Mouse (Mus musculus): ENCODE data around the gene Zbtb4. TPM values are rescaled to one million over a fixed set of nuclear protein-coding genes. Genes with fewer than 3 reads are reported as not detected.

The Zbtb4 gene
- total and polyA plus RNA-seq, 2 experiments from 2014 or later = 2.9 to 21.2 TPM

- H3K4me3 ChIP-seq (ENCODE audit: low read depth, low read length) = peak within 1 kb of the TSS; percentile 61
- H3K9me3 ChIP-seq (replicated peaks; ENCODE audit: control insufficient read depth, low read length) = no peaks in the 10 kb centered on the region
- peaks cover 28% of the 10 kb centered on the region for H3K4me1 ChIP-seq (ENCODE audit: control insufficient read depth, insufficient read depth)
- H3K27me3 ChIP-seq (ENCODE audit: control insufficient read depth, insufficient read depth, low read length) = no peaks in the 10 kb centered on the region
- 0% methylated on average over 36 of the region's 36 CpGs for WGBS
- peak within 1 kb of the TSS; percentile 78 for H3K4me2 ChIP-seq (ENCODE audit: low read depth, low read length)
- no peaks in the 10 kb centered on the region for H3K36me3 ChIP-seq (replicated peaks; ENCODE audit: control insufficient read depth, insufficient read depth, low read length)
- ATAC-seq (ENCODE audit: insufficient read depth, low read depth) = peak; percentile 94
- DNase-seq (ENCODE audit: low spot score) = peak; percentile 96
- peak within 1 kb of the TSS; percentile 98 for H3K27ac ChIP-seq (ENCODE audit: low read depth)
- TF ChIP-seq EP300 (IDR thresholded peaks at IDR 0.05; ENCODE audit: low read depth) = no peak; the same call in 1 of the 2 replicates
- no peak for TF ChIP-seq CTCF (IDR thresholded peaks at IDR 0.05; ENCODE audit: low read depth)
- H3K9ac ChIP-seq (replicated peaks; ENCODE audit: low read depth, low read length) = peak within 1 kb of the TSS; percentile 74
These were observed 7.2 kb upstream of the Zbtb4 start, which contains the start of gene Polr2a for GRCm38 (mm10) chr11:69758478-69758970. TSS of gene Polr2a (minus strand) at chr11:69758637.

DNA sequence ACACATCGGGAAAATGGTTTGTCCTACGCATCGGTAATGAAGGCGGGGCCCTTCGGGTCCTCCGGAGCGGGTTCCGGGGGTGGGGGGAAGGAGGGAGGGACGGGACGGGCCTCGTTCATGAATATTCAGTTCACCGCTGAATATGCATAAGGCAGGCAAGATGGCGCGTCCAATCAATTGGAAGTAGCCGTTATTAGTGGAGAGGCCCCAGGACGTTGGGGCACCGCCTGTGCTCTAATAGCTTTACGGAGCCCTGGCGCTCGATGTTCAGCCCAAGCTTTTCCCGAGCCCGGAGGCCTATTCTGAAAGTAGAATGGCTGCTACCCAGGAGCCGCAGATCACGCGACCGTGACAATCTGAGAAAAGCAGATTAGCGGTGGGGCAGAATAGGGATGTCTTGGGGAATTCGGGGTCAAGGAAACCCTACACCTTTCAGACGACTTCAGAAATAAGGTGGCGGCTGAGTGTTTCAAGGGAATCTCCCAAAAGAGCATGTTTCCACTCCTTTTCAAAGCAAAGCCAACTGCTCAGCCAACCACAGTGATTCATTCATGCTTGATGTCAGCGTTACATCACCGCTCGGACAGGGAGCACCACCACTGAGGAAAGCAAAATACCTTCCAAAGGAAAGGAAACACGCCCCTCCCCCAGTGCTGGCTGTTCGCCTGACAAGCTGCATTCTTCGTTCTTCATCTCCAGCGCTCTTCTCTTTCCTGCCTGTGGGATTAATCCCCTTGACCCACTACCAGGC, 6.6 kb upstream of the Zbtb4 start:
- Histone ChIP-seq H3K4me1 (ENCODE audit: control insufficient read depth, insufficient read depth) (peaks cover 28% of the 10 kb centered on the region), H3K4me3 (ENCODE audit: low read depth, low read length) (peak overlapping the region; percentile 61), H3K27ac (ENCODE audit: low read depth) (peak overlapping the region; percentile 98), H3K4me2 (ENCODE audit: low read depth, low read length) (peak overlapping the region; percentile 78), H3K36me3 (replicated peaks; ENCODE audit: control insufficient read depth, insufficient read depth, low read length) (no peaks in the 10 kb centered on the region), H3K9ac (replicated peaks; ENCODE audit: low read depth, low read length) (peak overlapping the region; percentile 74), H3K9me3 (replicated peaks; ENCODE audit: control insufficient read depth, low read length) (no peaks in the 10 kb centered on the region), H3K27me3 (ENCODE audit: control insufficient read depth, insufficient read depth, low read length) (no peaks in the 10 kb centered on the region)
- WGBS = under 1% methylated on average over 37 of the region's 37 CpGs
- peak; percentile 94 for DNase-seq (ENCODE audit: low spot score)
- TF ChIP-seq CTCF (IDR thresholded peaks at IDR 0.05; ENCODE audit: low read depth) = no peak
- TF ChIP-seq EP300 (IDR thresholded peaks at IDR 0.05; ENCODE audit: low read depth) = no peak; the same call in 1 of the 2 replicates
- peak; percentile 82 for ATAC-seq (ENCODE audit: insufficient read depth, low read depth)

GRCm38 (mm10) chr11:69760160-69760900, 5.4 kb upstream of the Zbtb4 start:
- H3K4me3 ChIP-seq (ENCODE audit: low read depth, low read length) = no peak overlapping the region
- ATAC-seq (ENCODE audit: insufficient read depth, low read depth) (no peak), DNase-seq (ENCODE audit: low spot score) (no peak)
- H3K27me3 ChIP-seq (ENCODE audit: control insufficient read depth, insufficient read depth, low read length) = no peaks in the 10 kb centered on the region
- H3K4me1 ChIP-seq (ENCODE audit: control insufficient read depth, insufficient read depth) = peaks cover 28% of the 10 kb centered on the region
- H3K9ac ChIP-seq (replicated peaks; ENCODE audit: low read depth, low read length) = 0 out of 2 replicates have a peak overlapping the region, but pooled peaks have one; percentile 74
- H3K4me2 ChIP-seq (ENCODE audit: low read depth, low read length) = no peak overlapping the region
- TF ChIP-seq EP300 (IDR thresholded peaks at IDR 0.05; ENCODE audit: low read depth) (no peak), CTCF (IDR thresholded peaks at IDR 0.05; ENCODE audit: low read depth) (no peak)
- peak overlapping the region; percentile 98 for H3K27ac ChIP-seq (ENCODE audit: low read depth)
- WGBS = 83% methylated on average over 14 of the region's 14 CpGs
- no peaks in the 10 kb centered on the region for H3K36me3 ChIP-seq (replicated peaks; ENCODE audit: control insufficient read depth, insufficient read depth, low read length)
- H3K9me3 ChIP-seq (replicated peaks; ENCODE audit: control insufficient read depth, low read length) = no peaks in the 10 kb centered on the region

DNA sequence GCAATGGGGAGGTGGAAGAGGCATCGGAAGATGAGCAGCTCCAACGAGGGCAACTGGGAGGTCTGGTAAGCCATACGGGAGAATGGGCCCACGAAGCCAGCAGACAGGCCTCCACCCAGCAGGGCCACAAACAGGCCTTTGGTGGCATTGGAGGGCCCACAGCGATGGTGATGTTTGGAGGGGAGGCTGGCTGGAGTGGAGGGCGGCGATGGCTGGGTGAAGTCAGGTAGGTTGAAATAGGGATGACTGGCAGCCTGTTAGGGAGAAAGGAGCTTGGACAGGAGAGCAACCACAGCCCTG, 4.9 kb upstream of the Zbtb4 start:
- H3K9me3 ChIP-seq (replicated peaks; ENCODE audit: control insufficient read depth, low read length) = no peaks in the 10 kb centered on the region
- WGBS = 90% methylated on average over 7 of the region's 7 CpGs
- no peak for DNase-seq (ENCODE audit: low spot score)
- no peak overlapping the region for H3K4me3 ChIP-seq (ENCODE audit: low read depth, low read length)
- no peaks in the 10 kb centered on the region for H3K36me3 ChIP-seq (replicated peaks; ENCODE audit: control insufficient read depth, insufficient read depth, low read length)
- no peaks in the 10 kb centered on the region for H3K27me3 ChIP-seq (ENCODE audit: control insufficient read depth, insufficient read depth, low read length)
- H3K27ac ChIP-seq (ENCODE audit: low read depth) = no peak overlapping the region
- no peak for ATAC-seq (ENCODE audit: insufficient read depth, low read depth)
- TF ChIP-seq CTCF (IDR thresholded peaks at IDR 0.05; ENCODE audit: low read depth) (no peak), EP300 (IDR thresholded peaks at IDR 0.05; ENCODE audit: low read depth) (no peak)
- H3K4me2 ChIP-seq (ENCODE audit: low read depth, low read length) = no peak overlapping the region
- no peak overlapping the region for H3K9ac ChIP-seq (replicated peaks; ENCODE audit: low read depth, low read length)
- H3K4me1 ChIP-seq (ENCODE audit: control insufficient read depth, insufficient read depth) = peaks cover 25% of the 10 kb centered on the region

DNA sequence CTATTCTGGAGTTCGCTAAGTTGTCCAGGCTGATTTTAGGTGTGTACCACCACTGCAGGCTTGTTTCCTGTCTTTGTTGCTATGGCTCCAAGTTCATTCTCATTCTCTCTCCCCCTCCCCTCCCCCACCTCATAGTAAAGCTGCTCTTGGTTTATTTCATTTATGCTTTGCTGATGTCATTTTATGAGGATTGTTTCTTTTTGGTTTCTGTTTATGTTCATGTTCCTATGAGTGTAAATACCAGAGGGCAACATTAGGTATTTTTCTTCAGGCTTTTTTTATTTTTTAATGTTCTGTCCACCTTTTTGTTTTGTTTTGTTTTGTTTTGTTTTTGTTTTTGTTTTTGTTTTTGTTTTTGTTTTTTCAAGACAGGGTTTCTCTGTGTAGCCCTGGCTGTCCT, 3.8 kb upstream of the Zbtb4 start, which contains the start of gene Slc35g3:
TSS of gene Slc35g3 (minus strand) at position 101 of the 400 bp plus-strand sequence.
- no peaks in the 10 kb centered on the region for H3K9me3 ChIP-seq (replicated peaks; ENCODE audit: control insufficient read depth, low read length)
- DNase-seq (ENCODE audit: low spot score) (no peak), ATAC-seq (ENCODE audit: insufficient read depth, low read depth) (no peak)
- H3K4me3 ChIP-seq (ENCODE audit: low read depth, low read length) = no peak within 1 kb of the TSS
- no peak within 1 kb of the TSS for H3K9ac ChIP-seq (replicated peaks; ENCODE audit: low read depth, low read length)
- H3K4me1 ChIP-seq (ENCODE audit: control insufficient read depth, insufficient read depth) = peaks cover 18% of the 10 kb centered on the region
- H3K27ac ChIP-seq (ENCODE audit: low read depth) = no peak within 1 kb of the TSS
- TF ChIP-seq EP300 (IDR thresholded peaks at IDR 0.05; ENCODE audit: low read depth) (no peak), CTCF (IDR thresholded peaks at IDR 0.05; ENCODE audit: low read depth) (no peak)
- no peaks in the 10 kb centered on the region for H3K36me3 ChIP-seq (replicated peaks; ENCODE audit: control insufficient read depth, insufficient read depth, low read length)
- 65% methylated on average over 1 of the region's 1 CpGs for WGBS
- no peak within 1 kb of the TSS for H3K4me2 ChIP-seq (ENCODE audit: low read depth, low read length)
- H3K27me3 ChIP-seq (ENCODE audit: control insufficient read depth, insufficient read depth, low read length) = no peaks in the 10 kb centered on the region

Data from heart, postnatal 0 days (tissue).